Mouse (Mus musculus) gastrocnemius, postnatal 10 days (tissue): ENCODE data around the gene Lama5. TPM values are rescaled to one million over a fixed set of nuclear protein-coding genes. Genes with fewer than 3 reads are reported as not detected.

Experiments
- DNase-seq: peaks from one replicate; pipeline ENCODE4 v3.0.0; 2021; ENCODE audit warnings: mixed read lengths
- total RNA-seq, 2 experiments: library from RNA; stranded (reverse); gene quantifications; 2 replicates each; pipeline ENCODE4 v1.2.3; 2021

Lama5 gene
- total RNA-seq, 2 experiments from 2014 or later: 22.5 to 25.9 TPM

GRCm38 (mm10) chr2:180224647-180225043, 1.0 kb downstream of the Lama5 start:
- no peak for DNase-seq

DNA sequence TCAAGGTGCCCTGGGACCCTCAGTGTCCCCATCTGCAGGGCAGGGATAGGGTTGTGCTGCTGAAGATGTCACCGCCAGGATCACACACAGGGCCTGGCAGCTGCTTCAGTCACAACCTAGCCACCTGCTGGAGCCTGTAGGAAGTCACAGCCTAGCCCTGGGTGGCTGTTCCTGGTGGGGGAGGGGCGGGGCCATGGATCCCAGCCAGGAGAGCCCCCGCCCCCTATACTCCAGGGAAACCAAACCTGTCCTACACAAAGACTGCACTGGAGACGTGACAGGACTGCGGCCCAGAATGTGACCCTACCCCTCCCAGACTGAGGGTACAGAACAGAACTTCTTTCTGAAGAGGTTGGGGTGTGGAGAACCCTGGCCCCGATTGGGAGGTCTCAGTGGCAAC, 3.4 kb downstream of the Lama5 start:
- no peak for DNase-seq

DNA sequence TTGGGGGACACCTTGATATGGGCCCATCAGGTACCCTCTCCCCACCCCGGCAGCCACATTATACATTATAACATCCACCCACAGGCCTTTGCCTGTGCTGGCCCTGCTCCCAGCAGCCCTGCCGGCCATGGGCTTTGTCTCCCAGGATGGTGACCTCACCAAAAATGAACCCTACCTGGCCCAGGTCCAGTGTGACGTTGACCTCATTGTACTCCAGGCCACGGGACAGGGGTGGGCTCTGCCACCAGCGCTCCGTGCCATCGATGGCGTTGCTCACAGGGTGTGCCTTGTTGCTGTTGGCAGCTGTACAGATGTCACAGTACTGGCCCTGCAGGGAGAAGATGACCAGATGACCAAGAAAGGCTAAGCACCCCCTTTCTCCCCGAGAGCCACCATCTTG, 4.6 kb downstream of the Lama5 start:
- no peak for DNase-seq

DNA sequence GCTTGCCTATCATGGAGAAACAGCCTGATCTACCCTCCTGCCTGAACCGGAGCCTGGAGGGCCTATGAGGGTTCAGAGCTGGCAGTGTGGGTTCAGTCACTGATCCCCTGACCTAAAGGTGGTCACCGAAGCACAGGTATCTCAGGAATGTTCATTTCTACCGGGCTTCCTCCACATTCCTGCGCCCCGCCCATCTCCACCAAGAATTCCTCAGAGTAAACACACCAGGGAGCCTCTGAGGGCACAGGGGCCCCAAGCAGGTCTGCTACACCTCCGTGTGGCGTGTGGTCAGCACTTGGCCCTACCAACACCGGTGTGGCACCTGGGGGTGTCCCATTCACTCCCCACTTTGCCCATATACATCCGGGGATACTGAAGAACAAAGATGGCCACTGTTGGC, 5.5 kb downstream of the Lama5 start:
- no peak for DNase-seq

- DNase-seq: no peak
Measured at GRCm38 (mm10) chr2:180219145-180219943, 6.3 kb downstream of the Lama5 start.

DNA sequence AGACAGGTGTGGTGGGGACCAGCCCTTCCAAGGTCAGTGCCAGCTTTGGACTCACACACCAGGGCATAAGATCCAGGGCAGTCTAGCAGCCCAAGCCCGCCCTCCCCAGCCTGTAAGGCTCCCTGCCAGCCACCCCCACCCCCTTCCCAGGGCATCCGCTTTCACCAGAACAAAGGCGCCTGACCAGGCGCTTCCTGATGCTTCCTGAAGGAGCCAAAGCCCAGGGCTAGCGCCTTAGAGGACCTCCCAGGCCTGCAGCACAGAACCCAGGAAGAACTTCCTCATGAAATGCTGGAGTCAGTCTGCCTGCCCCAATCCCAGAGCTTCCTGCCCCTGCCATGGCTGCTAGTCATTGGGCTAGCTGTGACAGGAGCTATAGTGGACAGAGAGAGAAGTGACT, 7.0 kb downstream of the Lama5 start:
- DNase-seq: no peak

- no peak for DNase-seq
Measured at GRCm38 (mm10) chr2:180218241-180218640, 7.4 kb downstream of the Lama5 start.

DNA sequence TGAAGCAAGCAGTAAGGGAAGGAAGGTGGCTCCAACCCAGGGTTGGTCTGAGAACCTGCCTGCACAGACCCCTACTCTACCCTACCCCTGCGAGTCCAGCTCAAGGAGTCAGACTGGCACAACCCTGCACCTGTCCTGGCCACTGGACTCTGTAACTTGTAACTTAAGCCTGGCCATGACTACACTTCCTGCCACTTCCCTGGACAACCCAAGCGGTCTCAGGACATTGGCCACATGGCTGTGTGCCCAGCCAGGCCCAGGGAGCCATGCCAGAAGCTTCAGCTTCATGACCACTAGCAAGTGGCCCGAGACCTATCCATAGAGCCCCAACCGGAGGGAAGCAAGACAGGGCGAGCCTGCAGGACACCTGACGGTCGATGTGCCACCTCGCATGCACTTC, 8.1 kb downstream of the Lama5 start:
- peak; percentile 86 for DNase-seq

GRCm38 (mm10) chr2:180216921-180217320, 8.7 kb downstream of the Lama5 start:
- DNase-seq: no peak

- no peak for DNase-seq
Measured at GRCm38 (mm10) chr2:180215951-180216350, 9.7 kb downstream of the Lama5 start.

DNA sequence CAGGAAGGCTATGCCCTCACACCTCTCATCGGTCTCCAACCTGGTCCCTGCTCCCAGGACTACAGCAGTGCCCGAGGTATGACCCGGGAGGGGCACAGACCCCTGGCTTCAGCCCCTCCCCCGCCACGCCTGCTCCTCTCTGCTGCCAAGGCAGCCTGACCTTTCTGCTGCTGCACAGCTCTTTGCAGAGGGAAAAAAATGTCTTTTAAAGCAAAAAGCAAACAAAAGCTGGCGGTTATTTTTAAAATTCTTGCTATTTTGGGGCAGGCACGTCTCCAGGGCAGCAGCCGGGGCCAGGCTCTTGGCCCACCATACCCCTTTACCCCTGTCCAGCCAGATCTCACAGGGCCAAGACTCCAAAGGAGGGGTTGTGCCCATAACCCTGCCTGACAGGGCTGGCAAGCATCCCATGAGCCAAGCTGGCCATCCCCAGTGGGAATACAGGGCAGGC, 10.6 kb downstream of the Lama5 start:
- DNase-seq: peak; percentile 43

DNA sequence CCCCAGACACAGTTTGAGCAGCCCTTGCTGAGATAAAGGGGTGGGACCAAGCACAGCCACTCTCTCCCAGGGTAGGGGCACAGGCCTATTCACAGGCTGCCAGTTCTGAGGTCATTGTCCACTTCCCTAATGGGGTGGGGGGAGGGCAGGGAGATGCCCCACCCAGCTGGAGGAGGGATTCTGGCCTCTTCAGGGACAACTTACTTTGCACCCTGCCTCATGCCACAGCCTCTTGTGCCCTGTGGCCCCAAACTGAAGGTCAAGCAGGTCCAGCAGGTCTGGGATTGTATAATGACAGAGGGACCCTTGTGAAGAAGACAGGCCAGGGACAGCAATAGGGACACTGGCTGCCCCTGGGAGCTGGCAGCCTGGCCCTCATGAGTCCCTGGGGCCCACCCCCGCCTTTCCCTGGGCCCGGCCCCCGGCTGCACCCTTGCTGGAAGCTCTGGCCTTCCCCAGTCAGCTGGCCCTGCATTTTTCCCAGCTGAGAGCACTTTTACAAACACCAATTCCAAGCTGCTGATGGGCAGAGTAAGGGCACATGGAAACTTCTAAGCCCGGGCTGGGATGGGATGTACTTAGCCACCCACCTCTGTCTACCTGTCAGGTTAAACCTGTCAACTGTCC, 11.2 kb downstream of the Lama5 start:
- no peak for DNase-seq

- no peak for DNase-seq
Measured at GRCm38 (mm10) chr2:180212255-180212654, 13.4 kb downstream of the Lama5 start.

DNA sequence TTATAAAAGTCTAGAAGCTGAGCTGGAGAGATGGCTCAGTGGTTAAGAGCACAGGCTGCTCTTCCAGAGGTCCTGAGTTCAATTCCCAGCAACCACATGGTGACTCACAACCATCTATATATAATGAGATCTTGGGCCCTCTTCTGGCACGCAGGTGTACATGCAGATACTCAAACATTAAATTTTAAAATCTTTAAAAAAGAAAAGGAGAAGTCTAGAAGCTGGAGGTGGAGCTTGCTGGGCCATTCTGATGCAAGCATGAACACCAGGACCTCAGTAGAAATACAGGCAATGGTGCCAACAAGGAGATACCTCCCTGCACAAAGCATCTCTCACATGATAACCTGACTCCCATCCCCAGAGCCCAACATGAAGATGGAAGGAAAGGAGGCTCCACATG, 16.7 kb downstream of the Lama5 start:
- no peak for DNase-seq

DNA sequence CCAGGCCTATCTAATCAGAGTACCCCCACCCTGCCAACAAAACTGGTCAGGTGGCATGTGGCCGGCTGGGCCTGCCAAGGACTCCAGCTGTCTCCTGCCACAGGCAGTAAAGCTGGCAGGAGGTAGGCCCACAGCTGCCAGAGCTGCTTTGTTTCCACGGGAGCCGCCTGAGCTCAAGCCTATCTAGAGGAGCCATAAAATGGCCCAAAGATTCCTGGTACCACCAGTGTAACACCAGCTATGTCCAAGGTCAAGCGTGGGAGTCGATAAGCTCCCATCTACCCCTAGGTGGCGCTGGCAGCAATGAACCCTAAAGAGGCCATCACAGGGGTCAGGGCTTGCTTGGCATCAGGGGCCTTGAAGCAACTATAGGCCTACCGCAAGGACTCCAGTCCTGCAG, 17.8 kb downstream of the Lama5 start:
- peak; percentile 73 for DNase-seq

- no peak for DNase-seq
Measured at GRCm38 (mm10) chr2:180205956-180206280, 19.7 kb downstream of the Lama5 start.

DNA sequence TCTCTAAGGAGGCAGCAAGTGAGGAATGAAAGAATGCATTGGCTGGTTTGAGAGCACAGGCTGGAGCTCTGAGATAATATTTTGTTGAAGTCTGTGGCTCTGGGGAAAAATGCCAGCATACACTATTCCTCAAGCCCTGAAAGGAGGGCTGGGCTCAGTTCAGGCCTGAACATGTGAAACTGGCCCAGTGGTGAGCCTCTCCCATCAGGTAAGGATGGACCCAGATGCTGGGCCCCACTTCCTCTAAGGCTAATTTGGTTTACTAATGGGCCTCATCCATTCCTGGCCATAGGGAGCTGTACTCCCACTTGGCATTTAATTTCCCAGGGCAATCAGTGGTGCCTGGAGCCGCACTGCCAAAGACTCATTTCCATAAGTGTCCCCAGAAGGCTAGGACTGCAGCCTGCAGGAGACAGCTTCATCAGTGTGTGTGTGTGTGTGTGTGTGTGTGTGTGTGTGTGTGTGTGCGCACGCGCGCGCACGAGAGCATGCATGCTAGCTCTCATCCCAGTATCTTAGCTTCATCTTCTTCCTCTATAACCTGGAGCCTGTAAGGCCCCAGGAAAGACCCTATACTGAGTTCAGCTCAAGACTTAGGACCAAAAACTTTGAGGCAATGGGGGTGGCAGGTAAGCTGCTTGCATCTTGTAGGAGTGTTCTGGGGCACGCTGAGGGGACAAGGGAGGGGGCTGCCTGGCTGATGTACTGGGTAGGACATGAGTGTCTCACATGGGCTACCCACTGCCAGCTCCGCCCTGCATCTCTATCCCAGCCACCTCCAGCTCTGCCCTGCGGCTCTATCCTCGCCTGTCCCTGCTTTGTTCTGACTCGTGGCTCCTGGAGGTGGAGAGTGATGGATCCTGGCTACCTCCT, 20.3 kb downstream of the Lama5 start:
- DNase-seq: no peak

DNA sequence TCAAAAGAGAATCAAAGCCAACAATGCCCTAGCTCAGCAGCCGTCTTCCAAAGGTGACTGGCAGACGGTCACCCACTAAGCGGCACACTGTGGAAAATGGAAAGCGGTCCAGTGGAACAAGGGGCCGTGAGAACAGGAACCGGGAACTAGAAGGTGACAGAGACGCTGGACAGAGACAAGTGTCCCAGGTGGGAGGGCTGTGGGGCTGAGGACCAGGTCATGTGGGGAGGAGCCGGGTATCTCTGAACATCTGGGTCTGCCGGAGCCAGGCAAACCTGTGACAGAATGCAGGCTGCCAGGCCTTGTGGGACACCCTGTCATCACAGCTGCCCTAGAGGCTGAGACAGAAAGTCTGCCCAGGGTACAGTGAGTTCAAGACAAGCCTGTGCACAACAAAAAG, 21.2 kb downstream of the Lama5 start:
- DNase-seq: no peak

DNA sequence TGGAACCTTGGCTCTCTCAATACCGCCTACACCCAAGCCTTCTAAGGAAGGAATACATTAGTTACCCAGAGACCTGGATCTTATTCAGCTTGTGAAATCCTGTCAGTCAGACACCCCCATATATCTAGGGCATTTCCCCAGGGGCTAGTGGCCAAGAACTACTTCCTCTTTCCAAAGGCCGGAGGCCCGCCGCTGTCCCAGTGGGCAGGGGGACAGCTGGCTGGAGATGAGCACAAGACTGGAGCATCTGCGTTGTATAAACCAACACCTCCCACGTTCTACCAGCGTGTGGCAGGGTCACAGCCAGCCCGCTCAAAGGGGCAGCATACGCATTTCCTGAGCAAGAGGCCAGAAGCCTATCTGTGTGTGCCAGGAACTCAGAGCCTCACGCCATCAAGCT, 22.9 kb downstream of the Lama5 start:
- DNase-seq: no peak

GRCm38 (mm10) chr2:180202263-180202662, 23.4 kb downstream of the Lama5 start:
- DNase-seq: no peak

DNA sequence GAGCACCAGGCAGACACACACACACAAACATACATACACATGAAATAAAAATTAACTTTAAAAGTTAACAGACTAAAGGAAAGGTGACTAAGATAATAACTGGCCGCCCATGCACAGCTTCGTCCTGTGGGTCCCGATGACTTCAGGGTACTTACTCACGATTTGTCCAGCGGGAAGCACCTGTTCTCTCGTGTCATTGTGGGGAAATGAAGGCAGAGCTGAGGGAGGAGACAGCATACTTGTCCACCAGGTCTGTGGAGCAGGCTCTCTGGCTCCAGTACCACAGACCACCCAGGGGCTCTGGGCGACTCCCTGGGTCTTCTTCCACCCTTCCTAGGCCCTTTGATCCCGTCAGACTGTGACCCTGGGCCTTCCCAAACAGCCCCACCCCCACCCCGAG, 24.4 kb downstream of the Lama5 start:
- no peak for DNase-seq

- no peak for DNase-seq
Measured at GRCm38 (mm10) chr2:180200681-180201080, 25.0 kb downstream of the Lama5 start.

DNA sequence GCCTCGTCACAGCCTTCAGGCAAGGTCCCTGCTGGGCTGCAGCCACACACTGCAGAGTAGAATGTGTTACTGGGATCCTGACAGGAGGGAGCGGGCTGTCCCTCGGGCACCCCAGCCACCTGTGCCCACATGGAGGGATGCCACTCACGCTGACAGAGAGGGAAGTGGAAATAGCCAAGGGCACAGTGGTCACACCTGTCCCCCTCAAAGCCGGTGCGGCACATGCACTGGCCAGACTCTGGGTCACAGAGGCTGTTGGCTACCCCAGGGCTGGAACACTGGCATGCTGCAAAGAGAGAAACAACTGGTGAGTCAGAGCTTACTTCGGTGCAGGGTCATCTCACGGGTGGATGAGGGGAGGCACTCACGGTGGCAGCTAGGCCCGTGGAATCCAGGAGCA, 26.9 kb downstream of the Lama5 start:
- DNase-seq: no peak
